Mouse (Mus musculus) layer of hippocampus, adult 2 months (tissue): ENCODE measurements around the gene Clpp. TPM values are rescaled to one million over a fixed set of nuclear protein-coding genes. Genes with fewer than 3 reads are reported as not detected.

Experiments used
- DNase-seq, 2 experiments: peaks; one replicate each; pipeline ENCODE4 v3.0.0; 2022; ENCODE audit warnings: low spot score in 2 of 2
- H3K27ac ChIP-seq: fragments of 200-600 bp; 2 replicates; pipeline ENCODE4 v1.8.1; 2022
- H3K4me3 ChIP-seq: fragments of 200-600 bp; 2 replicates; pipeline ENCODE4 v1.8.1; 2022; ENCODE audit warnings: mild to moderate bottlenecking
- CTCF ChIP-seq: fragments of 200-600 bp; conservative IDR thresholded peaks from 2 replicates; pipeline ENCODE4 v1.8.1; 2022; ENCODE audit warnings: antibody characterized with exemption, mild to moderate bottlenecking, moderate library complexity
- total RNA-seq, 2 experiments: library from RNA; stranded (reverse); gene quantifications; 2 replicates each; pipeline ENCODE4 v1.2.3; 2021

Gene Clpp
- total RNA-seq, 2 experiments from 2014 or later, result 70.3 to 71.1 TPM

- TF ChIP-seq CTCF, result no peak
- no peak overlapping the region for H3K27ac ChIP-seq
- no peak overlapping the region for H3K4me3 ChIP-seq
- no peak for DNase-seq
Observed at GRCm38 (mm10) chr17:56974708-56975240, 15.3 kb upstream of the Clpp start.

GRCm38 (mm10) chr17:56975391-56975790 lies 14.7 kb upstream of the Clpp start:
- Histone ChIP-seq H3K4me3 (no peak overlapping the region), H3K27ac (no peak overlapping the region)
- DNase-seq, result no peak
- no peak for TF ChIP-seq CTCF

- no peak for TF ChIP-seq CTCF
- no peak overlapping the region for H3K27ac ChIP-seq
- DNase-seq, result no peak
- H3K4me3 ChIP-seq, result no peak overlapping the region
Observed at GRCm38 (mm10) chr17:56976531-56977390, 13.3 kb upstream of the Clpp start.

GRCm38 (mm10) chr17:56979524-56979923 lies 10.6 kb upstream of the Clpp start:
- Histone ChIP-seq H3K27ac (no peak overlapping the region), H3K4me3 (no peak overlapping the region)
- no peak for DNase-seq
- no peak for TF ChIP-seq CTCF

GRCm38 (mm10) chr17:56981049-56981448 lies 9.1 kb upstream of the Clpp start:
- TF ChIP-seq CTCF, result no peak
- H3K4me3 ChIP-seq, result no peak overlapping the region
- no peak for DNase-seq
- no peak overlapping the region for H3K27ac ChIP-seq

GRCm38 (mm10) chr17:56982013-56982412 lies 8.1 kb upstream of the Clpp start, which contains the start of gene Acer1:
Gene Acer1, minus strand, starts transcription at chr17:56982126.
- TF ChIP-seq CTCF, result no peak
- no peak within 1 kb of the TSS for H3K4me3 ChIP-seq
- no peak for DNase-seq
- H3K27ac ChIP-seq, result no peak within 1 kb of the TSS

- Histone ChIP-seq H3K4me3 (no peak overlapping the region), H3K27ac (no peak overlapping the region)
- DNase-seq, result no peak
- TF ChIP-seq CTCF, result no peak
Observed at GRCm38 (mm10) chr17:56984886-56985285, 5.2 kb upstream of the Clpp start.

- TF ChIP-seq CTCF, result no peak
- Histone ChIP-seq H3K4me3 (no peak overlapping the region), H3K27ac (no peak overlapping the region)
- no peak for DNase-seq
Observed at GRCm38 (mm10) chr17:56985656-56986055, 4.4 kb upstream of the Clpp start.

- Histone ChIP-seq H3K4me3 (no peak overlapping the region), H3K27ac (no peak overlapping the region)
- no peak for TF ChIP-seq CTCF
- DNase-seq, result no peak
Observed at GRCm38 (mm10) chr17:56986105-56986805, 3.9 kb upstream of the Clpp start.

- peak; percentile 34; the same call in 1 of the 2 replicates for TF ChIP-seq CTCF
- Histone ChIP-seq H3K27ac (no peak overlapping the region), H3K4me3 (no peak overlapping the region)
- no peak for DNase-seq
Observed at GRCm38 (mm10) chr17:56988441-56988840, 1.7 kb upstream of the Clpp start.

GRCm38 (mm10) chr17:56988921-56989430 lies 1.1 kb upstream of the Clpp start:
- H3K4me3 ChIP-seq, result peak overlapping the region; percentile 60
- DNase-seq, result no peak
- H3K27ac ChIP-seq, result no peak overlapping the region

GRCm38 (mm10) chr17:56989467-56990114 lies 514 bp upstream of the Clpp start:
- no peak; the same call in 1 of the 2 replicates for TF ChIP-seq CTCF

More at GRCm38 (mm10) chr17:56988921-56989430, 1.1 kb upstream of the Clpp start:
- peak; percentile 59 for TF ChIP-seq CTCF

More at GRCm38 (mm10) chr17:56989467-56990114, 514 bp upstream of the Clpp start:
- DNase-seq, result peak; percentile 72 to 85
- Histone ChIP-seq H3K27ac (peak overlapping the region; percentile 93), H3K4me3 (peak overlapping the region; percentile 60)
